Mouse (Mus musculus): ENCODE measurements around the gene Zxdc. TPM values are rescaled to one million over a fixed set of nuclear protein-coding genes. Genes with fewer than 3 reads are reported as not detected.

Zxdc gene
- polyA plus RNA-seq, 1 experiment from 2014 or later: 4.4 TPM

- Histone ChIP-seq H3K4me1 (ENCODE audit: control insufficient read depth, insufficient read depth, low read length) (no peaks in the 10 kb centered on the region), H3K4me2 (ENCODE audit: low read depth, low read length) (no peak overlapping the region), H3K4me3 (ENCODE audit: low read length) (no peak overlapping the region), H3K27ac (ENCODE audit: low read length) (no peak overlapping the region), H3K36me3 (ENCODE audit: control insufficient read depth, insufficient read depth, low read length) (no peaks in the 10 kb centered on the region), H3K9me3 (ENCODE audit: control insufficient read depth, low read length) (no peaks in the 10 kb centered on the region), H3K9ac (ENCODE audit: low read depth, low read length) (no peak overlapping the region), H3K27me3 (replicated peaks; ENCODE audit: control insufficient read depth, insufficient read depth, low read length) (no peaks in the 10 kb centered on the region)
- ATAC-seq: peak; percentile 96
- WGBS: 13% methylated on average over 11 of the region's 11 CpGs
Measured at GRCm38 (mm10) chr6:90435195-90435618, 65.9 kb downstream of the Zxdc start.

GRCm38 (mm10) chr6:90436192-90436907 lies 67.1 kb downstream of the Zxdc start:
- Histone ChIP-seq H3K27me3 (replicated peaks; ENCODE audit: control insufficient read depth, insufficient read depth, low read length) (no peaks in the 10 kb centered on the region), H3K4me3 (ENCODE audit: low read length) (no peak overlapping the region), H3K9ac (ENCODE audit: low read depth, low read length) (no peak overlapping the region), H3K36me3 (ENCODE audit: control insufficient read depth, insufficient read depth, low read length) (no peaks in the 10 kb centered on the region), H3K4me1 (ENCODE audit: control insufficient read depth, insufficient read depth, low read length) (no peaks in the 10 kb centered on the region), H3K27ac (ENCODE audit: low read length) (no peak overlapping the region), H3K4me2 (ENCODE audit: low read depth, low read length) (no peak overlapping the region), H3K9me3 (ENCODE audit: control insufficient read depth, low read length) (no peaks in the 10 kb centered on the region)
- 80% methylated on average over 10 of the region's 10 CpGs for WGBS
- ATAC-seq: no peak

- 87% methylated on average over 3 of the region's 3 CpGs for WGBS
- no peaks in the 10 kb centered on the region for H3K9me3 ChIP-seq (ENCODE audit: control insufficient read depth, low read length)
Measured at GRCm38 (mm10) chr6:90437041-90437440, 67.7 kb downstream of the Zxdc start.

GRCm38 (mm10) chr6:90446883-90447282 lies 77.6 kb downstream of the Zxdc start:
- Histone ChIP-seq H3K4me3 (ENCODE audit: low read length) (no peak overlapping the region), H3K36me3 (ENCODE audit: control insufficient read depth, insufficient read depth, low read length) (no peaks in the 10 kb centered on the region), H3K27ac (ENCODE audit: low read length) (no peak overlapping the region), H3K4me1 (ENCODE audit: control insufficient read depth, insufficient read depth, low read length) (no peaks in the 10 kb centered on the region), H3K4me2 (ENCODE audit: low read depth, low read length) (no peak overlapping the region), H3K27me3 (replicated peaks; ENCODE audit: control insufficient read depth, insufficient read depth, low read length) (no peaks in the 10 kb centered on the region), H3K9ac (ENCODE audit: low read depth, low read length) (no peak overlapping the region), H3K9me3 (ENCODE audit: control insufficient read depth, low read length) (no peaks in the 10 kb centered on the region)
- ATAC-seq: no peak
- 54% methylated on average over 4 of the region's 4 CpGs for whole genome bisulfite sequencing

More at GRCm38 (mm10) chr6:90437041-90437440, 67.7 kb downstream of the Zxdc start:
- H3K4me3 ChIP-seq (ENCODE audit: low read length): no peak overlapping the region
- H3K27me3 ChIP-seq (replicated peaks; ENCODE audit: control insufficient read depth, insufficient read depth, low read length): no peaks in the 10 kb centered on the region
- H3K9ac ChIP-seq (ENCODE audit: low read depth, low read length): no peak overlapping the region
- no peak for ATAC-seq
- no peak overlapping the region for H3K4me2 ChIP-seq (ENCODE audit: low read depth, low read length)
- no peaks in the 10 kb centered on the region for H3K4me1 ChIP-seq (ENCODE audit: control insufficient read depth, insufficient read depth, low read length)
- no peaks in the 10 kb centered on the region for H3K36me3 ChIP-seq (ENCODE audit: control insufficient read depth, insufficient read depth, low read length)
- no peak overlapping the region for H3K27ac ChIP-seq (ENCODE audit: low read length)

GRCm38 (mm10) chr6:90450179-90450578 lies 80.9 kb downstream of the Zxdc start:
- no peak overlapping the region for H3K4me3 ChIP-seq (ENCODE audit: low read length)

GRCm38 (mm10) chr6:90450697-90451096 lies 81.4 kb downstream of the Zxdc start:
- Histone ChIP-seq H3K36me3 (ENCODE audit: control insufficient read depth, insufficient read depth, low read length) (no peaks in the 10 kb centered on the region), H3K4me1 (ENCODE audit: control insufficient read depth, insufficient read depth, low read length) (no peaks in the 10 kb centered on the region), H3K9ac (ENCODE audit: low read depth, low read length) (no peak overlapping the region), H3K27ac (ENCODE audit: low read length) (no peak overlapping the region), H3K4me2 (ENCODE audit: low read depth, low read length) (no peak overlapping the region), H3K27me3 (replicated peaks; ENCODE audit: control insufficient read depth, insufficient read depth, low read length) (no peaks in the 10 kb centered on the region), H3K4me3 (ENCODE audit: low read length) (no peak overlapping the region), H3K9me3 (ENCODE audit: control insufficient read depth, low read length) (no peaks in the 10 kb centered on the region)
- peak; percentile 28; the same call in 1 of the 2 replicates for ATAC-seq
- WGBS: 63% methylated on average over 5 of the region's 5 CpGs

More at GRCm38 (mm10) chr6:90450179-90450578, 80.9 kb downstream of the Zxdc start:
- Histone ChIP-seq H3K4me1 (ENCODE audit: control insufficient read depth, insufficient read depth, low read length) (no peaks in the 10 kb centered on the region), H3K9me3 (ENCODE audit: control insufficient read depth, low read length) (no peaks in the 10 kb centered on the region), H3K27ac (ENCODE audit: low read length) (no peak overlapping the region), H3K9ac (ENCODE audit: low read depth, low read length) (no peak overlapping the region), H3K27me3 (replicated peaks; ENCODE audit: control insufficient read depth, insufficient read depth, low read length) (no peaks in the 10 kb centered on the region), H3K4me2 (ENCODE audit: low read depth, low read length) (no peak overlapping the region), H3K36me3 (ENCODE audit: control insufficient read depth, insufficient read depth, low read length) (no peaks in the 10 kb centered on the region)
- 19% methylated on average over 7 of the region's 7 CpGs for WGBS
- ATAC-seq: no peak

- Histone ChIP-seq H3K27ac (ENCODE audit: low read length) (no peak overlapping the region), H3K36me3 (ENCODE audit: control insufficient read depth, insufficient read depth, low read length) (no peaks in the 10 kb centered on the region), H3K4me1 (ENCODE audit: control insufficient read depth, insufficient read depth, low read length) (no peaks in the 10 kb centered on the region), H3K4me3 (ENCODE audit: low read length) (no peak overlapping the region), H3K9ac (ENCODE audit: low read depth, low read length) (no peak overlapping the region), H3K27me3 (replicated peaks; ENCODE audit: control insufficient read depth, insufficient read depth, low read length) (no peaks in the 10 kb centered on the region), H3K4me2 (ENCODE audit: low read depth, low read length) (no peak overlapping the region), H3K9me3 (ENCODE audit: control insufficient read depth, low read length) (no peaks in the 10 kb centered on the region)
- ATAC-seq: no peak; the same call in 1 of the 2 replicates
- 90% methylated on average over 5 of the region's 5 CpGs for WGBS
Measured at GRCm38 (mm10) chr6:90451512-90451911, 82.2 kb downstream of the Zxdc start.

GRCm38 (mm10) chr6:90452603-90453002 lies 83.3 kb downstream of the Zxdc start:
- no peak overlapping the region for H3K4me2 ChIP-seq (ENCODE audit: low read depth, low read length)
- H3K9ac ChIP-seq (ENCODE audit: low read depth, low read length): no peak overlapping the region
- no peak for ATAC-seq
- no peaks in the 10 kb centered on the region for H3K4me1 ChIP-seq (ENCODE audit: control insufficient read depth, insufficient read depth, low read length)
- H3K27ac ChIP-seq (ENCODE audit: low read length): no peak overlapping the region
- H3K27me3 ChIP-seq (replicated peaks; ENCODE audit: control insufficient read depth, insufficient read depth, low read length): no peaks in the 10 kb centered on the region
- H3K9me3 ChIP-seq (ENCODE audit: control insufficient read depth, low read length): no peaks in the 10 kb centered on the region
- no peak overlapping the region for H3K4me3 ChIP-seq (ENCODE audit: low read length)
- H3K36me3 ChIP-seq (ENCODE audit: control insufficient read depth, insufficient read depth, low read length): no peaks in the 10 kb centered on the region
